Mouse (Mus musculus): Measurements from ENCODE around the gene Scnn1g.

Scnn1g gene

DNA sequence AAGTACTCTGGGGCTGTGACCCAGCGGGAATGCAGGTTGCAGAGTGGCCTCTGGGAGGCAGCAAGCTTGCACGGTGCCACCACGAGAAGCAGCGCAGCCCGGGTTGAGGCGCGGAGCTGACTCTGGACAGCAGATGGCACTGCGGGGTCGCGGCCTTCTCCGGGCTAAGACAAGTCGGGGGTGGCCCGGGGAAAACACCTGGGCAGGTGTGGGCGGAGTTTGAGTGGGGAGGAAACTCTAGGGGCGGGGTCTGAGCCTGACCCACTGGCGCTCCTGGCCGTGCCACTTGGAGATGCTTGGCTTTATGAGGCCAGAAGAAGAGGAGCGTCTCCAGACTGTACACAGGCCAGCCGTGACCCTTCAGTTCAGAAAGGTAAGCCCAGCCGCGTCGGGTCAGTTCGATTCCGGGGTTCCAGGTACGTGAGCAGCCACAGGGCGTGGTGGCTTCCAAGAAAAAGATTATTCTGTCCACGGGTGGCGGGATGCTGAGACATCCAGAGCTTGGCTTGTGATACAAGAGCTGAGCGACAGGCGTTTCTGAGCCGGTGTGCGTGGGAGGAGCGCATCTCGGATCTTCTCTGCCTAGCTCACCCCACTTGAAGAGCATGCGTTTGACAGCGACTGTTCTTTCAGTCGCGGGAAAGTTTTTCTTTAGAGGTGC is at the start of gene Scnn1g:
Scnn1g (plus strand) TSS at position 309 of the 661 bp plus-strand sequence.
- DNase-seq, result peak; percentile 92 to 93

DNA sequence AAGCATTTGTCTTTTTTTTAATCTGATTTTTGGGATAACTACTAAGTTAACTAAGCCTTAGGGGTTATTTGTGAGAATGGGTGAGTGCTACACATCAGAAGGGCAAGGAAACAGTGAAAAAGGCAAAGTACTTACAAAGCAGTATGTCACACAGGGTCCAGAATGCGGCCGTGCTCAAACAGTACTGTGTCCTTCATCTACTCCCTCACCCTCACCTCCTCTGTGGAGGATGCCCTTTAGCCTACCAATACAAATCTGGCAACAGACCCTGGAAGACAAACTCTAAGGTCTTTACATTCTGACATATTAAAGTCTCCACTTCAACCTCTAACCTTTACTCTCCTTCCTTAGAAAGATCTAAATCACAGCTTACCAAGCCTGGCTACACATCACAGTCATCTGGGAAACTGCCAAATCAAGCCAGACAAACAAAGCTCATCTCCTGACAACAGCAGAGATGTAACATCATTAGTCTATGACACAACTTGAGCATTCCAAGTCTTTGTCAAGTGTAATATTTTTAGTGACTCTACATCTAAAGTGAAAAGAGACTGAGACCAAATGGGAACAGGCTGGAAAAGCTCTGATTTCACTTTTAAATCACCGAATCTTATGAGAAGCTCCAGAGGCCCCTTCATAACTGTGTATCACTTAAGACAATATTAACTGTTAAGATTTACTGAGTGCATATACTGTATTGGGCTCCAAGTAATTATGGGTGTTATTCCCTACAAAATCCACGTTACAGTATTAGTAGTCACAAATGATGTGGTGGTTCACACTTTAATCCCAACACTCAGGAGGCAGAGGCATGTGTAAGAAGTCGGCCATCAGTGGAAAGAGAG is 48.9 kb upstream of the Scnn1g start:
- no peak for DNase-seq

- no peak for DNase-seq
These were observed 44.9 kb upstream of the Scnn1g start for GRCm38 (mm10) chr7:121689338-121689737.

DNA sequence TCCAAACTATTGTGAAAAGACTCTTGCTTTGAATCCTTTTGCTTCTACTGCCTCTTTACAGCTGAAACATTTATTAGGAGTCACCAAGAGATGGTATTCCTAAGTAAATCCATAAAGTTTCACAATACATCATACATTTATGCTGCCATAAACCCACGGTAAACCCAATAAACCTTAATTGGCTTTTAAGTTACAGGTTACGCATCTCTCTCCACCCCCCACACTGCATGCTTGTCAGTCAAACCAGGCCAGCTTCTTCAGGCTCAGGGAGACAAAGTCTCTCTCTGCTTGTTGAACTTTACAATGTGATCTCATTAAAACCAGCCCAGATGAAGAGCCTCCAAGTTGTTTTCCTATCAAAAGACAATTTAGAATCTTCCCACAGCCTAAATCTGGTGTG is 42.5 kb upstream of the Scnn1g start:
- no peak for DNase-seq

DNA sequence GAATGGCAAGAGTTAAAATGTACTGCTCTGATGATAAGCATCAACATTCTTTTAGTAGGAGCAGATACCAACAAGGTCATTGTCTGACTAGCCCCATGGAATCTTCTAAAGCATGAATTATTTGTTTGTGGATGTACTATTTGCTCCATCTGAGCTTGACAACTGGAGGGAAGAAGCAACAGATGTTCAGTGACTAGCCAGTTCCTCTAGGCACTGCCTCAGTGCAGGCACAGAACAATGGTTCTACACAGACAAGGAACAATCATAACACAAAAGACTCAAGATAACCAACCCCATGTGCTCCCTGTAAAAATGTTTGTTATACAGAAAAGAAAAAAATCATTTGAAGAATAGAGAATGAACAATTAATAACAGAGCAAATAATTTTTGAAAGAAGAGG is 37.1 kb upstream of the Scnn1g start:
- DNase-seq, result no peak

DNA sequence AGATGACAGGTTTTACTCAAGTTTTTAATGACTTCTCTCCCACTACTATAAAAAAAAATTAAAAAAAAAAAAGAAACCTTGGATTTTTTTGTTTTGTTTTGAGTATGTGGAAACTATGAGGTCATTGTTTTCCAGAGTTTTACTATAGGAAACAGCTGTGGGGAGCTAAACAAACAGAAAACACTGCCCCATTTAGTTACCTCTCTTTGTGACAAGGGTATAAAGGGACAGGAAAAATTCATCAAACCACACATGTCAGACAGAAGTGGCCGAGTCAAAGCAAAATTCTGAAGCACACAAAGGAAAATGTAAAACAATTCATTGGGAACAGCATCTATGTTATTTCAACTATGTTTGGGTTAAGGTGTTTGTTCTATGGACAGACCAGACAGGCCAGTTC is 36.7 kb upstream of the Scnn1g start:
- no peak for DNase-seq

GRCm38 (mm10) chr7:121699218-121699617 is 35.1 kb upstream of the Scnn1g start:
- no peak for DNase-seq

DNA sequence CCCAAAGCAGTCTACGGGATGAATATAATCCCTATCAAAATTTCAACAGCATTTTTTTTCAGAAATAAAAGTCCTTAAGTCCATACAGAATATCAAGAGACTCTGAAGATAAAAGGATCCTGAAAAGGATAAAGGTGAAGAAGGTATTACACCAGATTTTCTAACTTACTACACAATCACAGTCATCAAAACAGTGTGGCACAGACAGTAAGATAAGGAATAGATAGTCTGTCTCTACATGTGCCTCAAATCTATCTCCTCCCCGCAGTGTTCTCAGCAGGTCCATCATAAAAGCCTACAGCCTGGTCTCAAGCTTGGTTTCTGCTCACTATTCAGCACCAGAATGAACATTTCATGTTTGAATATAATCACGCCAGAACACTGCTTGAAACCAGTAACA is 33.8 kb upstream of the Scnn1g start:
- DNase-seq, result no peak

DNA sequence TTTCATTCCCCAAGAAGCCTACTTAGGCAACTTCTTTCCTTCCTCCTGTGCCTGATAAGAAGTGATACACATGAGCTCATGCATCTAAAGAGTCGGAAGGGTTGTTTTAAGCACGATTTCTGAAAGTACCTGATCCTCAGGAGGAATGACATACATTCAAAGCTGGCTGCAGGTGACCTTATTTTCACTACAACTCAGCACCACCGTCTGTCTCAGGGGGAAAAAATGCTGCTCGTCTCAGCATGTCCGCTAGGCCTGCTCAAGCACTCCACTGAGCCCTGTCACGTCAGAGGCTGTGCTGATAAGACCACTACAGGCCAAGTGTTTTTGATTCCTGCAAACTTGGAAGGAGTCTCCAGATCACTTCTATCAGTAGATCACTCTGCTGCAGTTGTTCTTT is 32.3 kb upstream of the Scnn1g start:
- no peak for DNase-seq

GRCm38 (mm10) chr7:121705051-121705450 is 29.2 kb upstream of the Scnn1g start:
- no peak for DNase-seq

- DNase-seq, result peak; percentile 60 to 75
These were observed 27.7 kb upstream of the Scnn1g start for GRCm38 (mm10) chr7:121706411-121707072.

GRCm38 (mm10) chr7:121707073-121707667 is 27.1 kb upstream of the Scnn1g start, which contains the start of gene Usp31:
TSS of gene Usp31 (minus strand) at chr7:121707253.
- DNase-seq, result peak; percentile 95 to 96

GRCm38 (mm10) chr7:121711171-121711570 is 23.1 kb upstream of the Scnn1g start:
- no peak for DNase-seq

DNA sequence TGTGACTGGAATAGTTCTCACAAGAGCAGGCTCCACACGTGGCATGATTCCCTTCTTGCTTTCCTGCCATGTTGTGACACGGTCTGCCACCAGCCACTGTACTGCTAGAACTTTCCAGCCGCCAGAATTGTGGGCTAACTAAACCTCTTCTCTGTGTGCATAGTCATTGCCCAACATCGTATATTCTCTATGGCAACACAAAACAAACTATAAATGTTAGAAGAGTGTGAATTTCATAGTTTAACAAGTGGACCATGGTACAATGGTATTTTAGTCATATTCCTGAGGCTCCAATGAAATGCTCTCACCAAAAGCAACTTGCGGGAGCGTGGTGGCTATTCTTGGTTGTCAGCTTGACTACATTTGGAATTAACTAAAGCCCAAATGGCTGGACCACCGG is 17.2 kb upstream of the Scnn1g start:
- DNase-seq, result no peak

GRCm38 (mm10) chr7:121730225-121730624 is 4.1 kb upstream of the Scnn1g start:
- peak; percentile 43 to 65 for DNase-seq

DNA sequence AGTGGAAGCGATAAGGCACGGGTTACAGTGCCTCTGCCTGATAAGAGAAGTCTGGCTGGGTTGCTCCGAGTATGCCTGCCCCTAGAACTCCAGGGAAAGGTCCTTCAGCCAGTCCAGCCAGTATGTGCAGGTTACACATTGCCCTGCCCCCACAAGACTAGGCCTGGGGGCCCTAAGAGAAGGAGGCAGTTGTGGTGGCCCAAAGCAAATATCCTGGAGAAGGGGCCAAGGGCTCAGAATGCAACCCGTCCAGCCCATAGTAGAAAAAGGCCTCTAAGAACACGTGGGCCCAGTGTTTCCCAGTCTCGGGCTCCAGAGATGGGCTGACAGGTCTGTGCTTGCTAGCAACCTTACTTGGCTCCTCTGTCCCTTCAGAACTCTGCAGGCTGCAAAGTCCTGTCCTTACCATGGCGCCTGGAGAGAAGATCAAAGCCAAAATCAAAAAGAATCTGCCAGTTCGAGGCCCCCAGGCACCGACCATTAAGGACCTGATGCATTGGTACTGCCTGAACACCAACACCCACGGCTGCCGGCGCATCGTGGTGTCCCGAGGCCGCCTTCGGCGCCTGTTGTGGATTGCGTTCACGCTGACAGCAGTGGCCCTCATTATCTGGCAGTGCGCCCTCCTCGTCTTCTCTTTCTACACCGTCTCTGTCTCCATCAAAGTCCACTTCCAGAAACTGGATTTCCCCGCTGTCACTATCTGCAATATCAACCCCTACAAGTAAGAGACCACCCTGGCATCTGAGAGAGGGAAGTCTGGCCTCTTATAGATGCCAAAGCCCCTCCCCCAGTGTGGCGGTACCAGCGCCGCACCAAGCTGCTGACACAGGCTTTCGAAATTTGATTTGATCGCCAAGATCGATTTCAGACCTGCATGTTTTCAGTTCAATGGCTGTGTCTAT is 3.5 kb downstream of the Scnn1g start:
- peak; percentile 18 to 44 for DNase-seq

DNA sequence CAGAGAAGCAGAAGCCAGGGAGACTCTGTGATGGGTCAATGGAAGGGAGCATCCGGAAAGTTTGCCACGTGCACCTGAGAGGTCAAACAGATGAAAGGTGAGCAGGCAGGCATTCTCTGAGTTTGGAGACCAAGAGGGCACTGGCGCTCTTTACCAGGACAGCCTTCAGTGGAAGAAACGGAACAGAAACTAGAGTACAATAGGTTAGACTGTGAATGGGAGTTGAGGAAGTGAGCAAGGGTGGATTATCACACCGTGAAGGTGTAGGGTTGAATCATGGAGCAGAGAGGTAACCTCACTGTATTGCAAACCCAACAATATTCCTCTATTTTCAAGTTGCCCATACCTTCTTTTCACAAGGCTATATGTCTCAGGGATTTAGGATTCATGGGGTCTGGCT is 16.0 kb downstream of the Scnn1g start:
- DNase-seq, result no peak

- DNase-seq, result no peak
These were observed 20.5 kb downstream of the Scnn1g start for GRCm38 (mm10) chr7:121754748-121755147.

DNA sequence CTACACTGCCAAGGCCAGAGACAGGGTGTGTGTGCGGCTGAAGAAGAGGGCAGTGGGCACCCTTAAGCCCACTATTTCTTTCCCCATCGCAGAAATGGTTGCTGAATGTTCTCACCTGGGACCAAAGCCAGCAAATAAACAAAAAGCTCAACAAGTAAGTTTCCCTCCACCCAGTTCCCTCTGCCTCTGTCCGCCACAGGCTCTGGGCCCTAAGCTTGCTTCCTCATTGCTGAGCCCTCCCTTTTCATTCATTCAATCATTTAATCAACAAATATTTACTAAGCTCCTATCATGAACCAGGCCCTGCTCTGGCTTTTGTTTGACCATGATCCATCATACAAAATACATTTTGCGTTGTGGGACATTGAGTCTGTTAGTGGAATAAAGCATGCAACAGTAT is 29.0 kb downstream of the Scnn1g start:
- no peak for DNase-seq

- peak; percentile 10 to 47 for DNase-seq
These were observed 33.6 kb downstream of the Scnn1g start for GRCm38 (mm10) chr7:121767900-121768299.

DNA sequence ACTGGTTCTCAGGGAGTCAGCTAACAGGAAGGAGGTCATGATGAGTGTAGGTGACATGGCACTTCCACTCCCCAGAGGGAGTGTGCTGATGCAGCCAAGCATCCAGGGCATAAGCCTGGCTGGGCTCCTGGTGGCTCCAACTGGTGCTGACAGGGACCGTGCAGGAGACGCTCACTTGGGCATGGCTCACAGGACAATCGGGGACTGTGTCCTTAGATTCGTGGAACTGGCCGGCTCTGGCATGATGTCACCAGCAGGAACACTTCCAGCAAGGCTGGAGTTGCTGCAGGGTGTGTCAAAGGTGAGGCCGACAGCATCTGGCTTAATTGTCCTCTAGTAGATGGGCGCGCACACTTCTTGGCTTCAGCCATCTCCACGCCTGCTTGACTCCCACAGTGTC is 34.7 kb downstream of the Scnn1g start:
- no peak for DNase-seq

DNA sequence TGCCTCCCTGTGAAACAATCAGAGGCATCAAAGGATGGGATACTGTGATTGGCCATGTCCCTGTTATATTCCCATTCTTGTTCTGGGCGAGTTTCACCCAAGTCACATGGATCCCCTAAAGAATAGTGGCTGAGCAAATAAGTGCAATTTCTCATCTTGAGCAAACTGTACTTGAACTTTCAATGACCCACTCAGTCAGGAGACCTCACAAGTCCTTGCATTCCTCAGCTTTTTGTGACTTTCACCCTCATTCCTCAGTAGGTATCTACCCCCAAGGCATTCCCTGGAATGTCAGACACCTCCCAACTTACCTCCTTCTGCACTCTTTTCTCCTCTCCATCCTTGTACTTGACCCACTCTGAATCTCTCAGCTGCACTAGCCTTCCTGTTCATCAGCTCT is 44.3 kb downstream of the Scnn1g start:
- no peak for DNase-seq

Data from lung, postnatal 4 days (tissue).